Mouse (Mus musculus) stomach, postnatal 0 days (tissue): ENCODE data around the gene Syt7.

Experiments
- CTCF ChIP-seq: IDR thresholded peaks from 2 replicates; pipeline ENCODE4 v1.5.1; 2016; ENCODE audit warnings: antibody characterized with exemption, low read depth, mild to moderate bottlenecking, moderate library complexity
- EP300 ChIP-seq: optimal IDR thresholded peaks from 2 replicates; pipeline ENCODE3; 2016; ENCODE audit warnings: antibody characterized with exemption

- TF ChIP-seq CTCF (no peak), EP300 (no peak)
Measured at GRCm38 (mm10) chr19:10500581-10500980, 111.7 kb downstream of the Syt7 start.
